2 mouse cellular contexts compared by ENCODE assay signal in the genomic region with DNA sequence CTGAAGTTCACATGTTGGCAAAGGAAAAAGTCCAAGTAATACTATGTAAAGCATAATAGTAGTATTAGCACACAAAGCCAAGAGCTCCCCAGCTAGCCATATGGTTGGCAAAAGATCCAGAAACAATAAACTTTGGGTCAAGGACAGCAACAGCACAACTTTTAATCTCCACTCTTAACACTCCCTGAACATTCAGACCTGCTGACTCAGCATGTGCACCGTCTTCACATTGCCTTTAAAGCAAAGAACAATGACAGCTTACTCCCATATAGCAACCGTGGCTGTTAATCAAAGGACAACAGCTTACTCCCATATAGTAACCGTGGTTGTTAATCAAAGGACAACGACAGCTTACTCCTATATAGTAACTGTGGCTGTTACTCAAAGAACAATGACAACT.
A peak's percentile ranks its signal among the peaks of the same experiment; 100 is the strongest.
TF ChIP-seq lines count a peak whose summit lies in the region.

No protein-coding gene starts in this region.

TF ChIP-seq in CH12.LX, 34 proteins besides CTCF, POLR2A, EP300 and RAD21:
- TF ChIP-seq MAFK (IDR thresholded peaks at IDR 0.05; ENCODE audit: insufficient replicate concordance, low read length), result peak; percentile 93
- no peak for TF ChIP-seq ZC3H11A (IDR thresholded peaks at IDR 0.05; ENCODE audit: low read depth, low read length)
- TF ChIP-seq JUND (conservative IDR thresholded peaks at IDR 0.05; ENCODE audit: low read depth, low read length), result no peak
TF ChIP-seq in CH12.LX: peak in this region for 1.

TF ChIP-seq in MEL, 35 proteins besides CTCF, POLR2A, EP300 and RAD21:
- TF ChIP-seq MAFK (IDR thresholded peaks at IDR 0.05; ENCODE audit: borderline replicate concordance, low read depth, low read length) (peak; percentile 86; the same call in 1 of the 2 replicates), CHD2 (IDR thresholded peaks at IDR 0.05; ENCODE audit: low read length) (no peak), NRF1 (IDR thresholded peaks at IDR 0.05; ENCODE audit: insufficient read depth, low read depth, low read length, poor library complexity, severe bottlenecking) (no peak), TCF12 (IDR thresholded peaks at IDR 0.05; ENCODE audit: low read depth, low read length) (no peak), SIN3A (IDR thresholded peaks at IDR 0.05; ENCODE audit: low read length) (no peak)
TF ChIP-seq in MEL: peak in this region for 1.
